Mouse (Mus musculus): ENCODE measurements at regions not wholly inside any gene's neighbourhood (a gene's known extent, or its start where the extent isn't known, plus 50 kb on each side); places are given as distances from the start of the nearest gene placed in this dataset.

- no peak for DNase-seq (ENCODE audit: low spot score)
These were observed 166.2 kb upstream of the Nampt start for GRCm38 (mm10) chr12:32653096-32653495.

DNA sequence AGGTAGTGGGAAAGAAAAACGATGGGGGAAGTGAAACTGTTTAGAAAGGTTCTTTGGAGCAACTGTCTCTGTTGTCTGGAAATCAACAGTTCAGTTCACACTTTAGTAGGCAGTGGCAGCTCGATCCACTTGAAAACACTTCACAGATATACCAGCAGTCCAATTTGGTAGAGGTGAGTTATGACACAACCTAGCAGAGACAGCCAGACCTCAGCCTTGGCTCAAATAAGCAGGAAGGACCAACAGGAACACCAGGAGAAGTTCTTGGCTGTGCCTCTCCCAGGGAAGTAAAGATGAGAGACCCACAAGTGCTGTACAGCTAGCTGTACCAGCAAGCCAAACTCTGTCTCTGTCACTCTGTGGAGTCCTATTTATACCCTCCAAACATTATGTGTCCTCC is 163.2 kb upstream of the Nampt start:
- no peak for DNase-seq (ENCODE audit: low spot score)

- no peak for DNase-seq (ENCODE audit: low spot score)
These were observed 157.4 kb upstream of the Nampt start for GRCm38 (mm10) chr12:32661782-32662413.

DNA sequence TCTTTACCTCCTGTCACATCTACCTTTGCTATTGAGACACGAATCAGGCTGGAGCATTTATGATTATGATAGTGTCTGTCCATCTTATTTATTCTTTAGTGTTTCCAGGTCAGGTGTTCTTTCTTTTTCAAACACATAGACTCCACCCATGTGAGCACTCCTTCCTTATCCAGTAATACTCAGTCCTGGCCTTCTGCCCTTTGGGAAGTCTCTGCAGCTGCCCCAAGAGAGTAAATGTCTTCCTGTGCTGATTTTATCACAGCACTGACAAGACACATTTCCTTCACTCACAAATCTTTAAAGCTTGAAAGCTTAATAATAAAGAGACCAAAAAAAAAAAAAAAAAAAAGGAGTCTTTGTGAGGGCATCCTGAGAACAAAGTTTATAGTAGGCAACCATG is 153.3 kb upstream of the Nampt start:
- DNase-seq (ENCODE audit: low spot score) = no peak

GRCm38 (mm10) chr12:32677908-32678307 is 141.4 kb upstream of the Nampt start:
- no peak for DNase-seq (ENCODE audit: low spot score)

DNA sequence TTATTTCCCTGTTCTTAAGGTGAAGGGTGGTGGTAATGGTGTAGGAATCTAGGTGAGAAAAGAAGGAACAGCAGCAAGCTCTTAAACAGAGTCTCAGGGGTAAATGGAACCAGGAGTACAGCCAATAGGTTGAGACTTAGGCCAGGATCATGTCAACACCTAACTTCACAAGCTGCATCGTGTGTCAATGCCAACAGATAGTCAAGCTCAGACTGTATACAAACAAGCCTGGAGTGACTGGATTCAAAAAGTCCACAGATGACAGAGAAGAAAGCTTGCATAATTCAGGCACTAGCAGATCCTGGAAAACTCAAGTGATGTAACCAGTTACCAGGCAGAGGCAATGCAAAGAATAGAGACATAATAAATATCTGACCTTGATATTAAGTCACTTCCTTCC is 140.6 kb upstream of the Nampt start:
- DNase-seq (ENCODE audit: low spot score) = no peak

GRCm38 (mm10) chr12:32681910-32682309 is 137.4 kb upstream of the Nampt start:
- no peak for DNase-seq (ENCODE audit: low spot score)

DNA sequence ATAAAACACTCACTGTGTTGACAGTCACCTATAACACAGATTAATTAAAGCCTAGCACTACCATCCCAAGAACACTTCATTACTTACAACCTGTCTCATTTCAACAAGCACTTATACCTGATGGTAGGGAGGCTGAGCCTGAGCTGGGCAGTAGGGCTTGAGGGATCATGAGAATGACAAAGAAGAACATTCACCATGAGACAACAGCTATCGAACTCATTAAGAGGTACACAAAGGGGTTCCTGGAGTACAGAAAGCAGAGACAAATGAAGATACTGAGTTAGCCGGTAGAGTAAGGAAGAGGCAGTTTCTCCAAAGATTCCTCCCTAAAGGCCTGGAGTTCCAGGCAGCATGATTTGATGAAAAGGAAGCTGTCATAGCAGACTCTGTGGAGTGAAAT is 136.0 kb upstream of the Nampt start:
- DNase-seq (ENCODE audit: low spot score) = no peak

DNA sequence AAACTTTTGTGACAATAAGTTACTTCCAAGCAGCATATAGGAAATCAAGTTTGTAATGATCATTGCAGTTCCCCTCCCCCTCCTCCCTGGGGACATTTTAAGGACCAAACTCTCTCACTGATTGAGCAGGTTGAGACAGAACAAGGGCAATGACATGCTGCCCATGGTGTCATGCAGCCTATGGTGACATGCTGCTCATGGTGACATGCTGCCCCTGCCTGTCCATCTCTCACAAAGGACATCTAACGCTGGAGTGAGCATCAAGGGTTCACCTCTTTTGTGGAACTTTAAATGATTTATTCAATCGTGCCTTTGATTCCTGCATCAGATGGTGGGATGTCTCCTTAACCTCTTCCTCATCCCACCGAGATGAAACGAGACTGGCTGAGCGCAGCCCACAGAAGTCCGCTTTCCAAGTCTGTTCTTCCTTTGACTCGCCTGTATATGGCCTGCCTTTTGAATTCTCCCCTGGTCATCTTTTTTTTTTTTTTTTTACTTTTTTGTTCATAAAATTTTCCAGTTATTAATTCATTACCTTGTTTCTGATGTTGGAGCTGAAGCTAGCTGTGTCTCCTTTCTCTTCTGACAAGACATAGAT is 133.5 kb upstream of the Nampt start:
- no peak for DNase-seq (ENCODE audit: low spot score)

DNA sequence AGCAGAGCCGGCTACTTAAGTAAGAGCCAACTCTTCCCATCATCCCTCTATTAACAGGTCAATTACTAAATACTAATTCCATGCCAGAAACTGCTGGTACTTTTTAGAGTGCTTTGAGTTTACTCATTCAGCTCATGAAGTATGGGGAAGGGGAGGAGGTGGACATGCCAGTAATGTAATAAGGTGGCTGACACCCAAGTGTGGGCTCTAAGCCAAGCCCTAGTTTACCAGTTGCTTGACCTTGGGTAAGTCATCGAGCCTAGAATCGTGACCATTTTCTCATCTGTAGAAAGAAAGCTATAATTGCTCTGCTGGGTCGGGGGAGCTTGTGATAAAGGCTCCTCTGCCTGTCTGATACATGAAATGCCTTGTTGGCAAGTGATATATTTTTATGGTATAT is 130.0 kb upstream of the Nampt start:
- DNase-seq (ENCODE audit: low spot score) = no peak

DNA sequence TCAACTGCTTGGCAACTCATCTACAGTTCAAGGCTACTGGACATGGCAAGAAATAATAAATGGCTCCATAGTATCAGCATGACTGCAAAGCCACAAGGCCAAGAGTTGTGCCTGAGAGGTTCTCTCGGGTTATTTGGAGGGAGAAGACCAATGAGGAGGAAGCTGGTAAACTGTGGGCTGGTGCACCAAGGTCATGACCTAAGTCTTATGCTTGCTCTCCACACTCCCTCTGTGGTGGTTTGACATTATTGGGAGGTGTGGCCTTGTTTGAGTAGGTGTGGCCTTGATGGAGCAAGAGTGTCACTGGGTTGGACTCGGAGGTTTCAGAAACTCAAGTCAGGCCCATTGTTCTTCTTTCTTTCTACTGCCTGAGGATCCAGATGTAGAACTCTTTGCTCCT is 129.2 kb upstream of the Nampt start:
- no peak for DNase-seq (ENCODE audit: low spot score)

DNA sequence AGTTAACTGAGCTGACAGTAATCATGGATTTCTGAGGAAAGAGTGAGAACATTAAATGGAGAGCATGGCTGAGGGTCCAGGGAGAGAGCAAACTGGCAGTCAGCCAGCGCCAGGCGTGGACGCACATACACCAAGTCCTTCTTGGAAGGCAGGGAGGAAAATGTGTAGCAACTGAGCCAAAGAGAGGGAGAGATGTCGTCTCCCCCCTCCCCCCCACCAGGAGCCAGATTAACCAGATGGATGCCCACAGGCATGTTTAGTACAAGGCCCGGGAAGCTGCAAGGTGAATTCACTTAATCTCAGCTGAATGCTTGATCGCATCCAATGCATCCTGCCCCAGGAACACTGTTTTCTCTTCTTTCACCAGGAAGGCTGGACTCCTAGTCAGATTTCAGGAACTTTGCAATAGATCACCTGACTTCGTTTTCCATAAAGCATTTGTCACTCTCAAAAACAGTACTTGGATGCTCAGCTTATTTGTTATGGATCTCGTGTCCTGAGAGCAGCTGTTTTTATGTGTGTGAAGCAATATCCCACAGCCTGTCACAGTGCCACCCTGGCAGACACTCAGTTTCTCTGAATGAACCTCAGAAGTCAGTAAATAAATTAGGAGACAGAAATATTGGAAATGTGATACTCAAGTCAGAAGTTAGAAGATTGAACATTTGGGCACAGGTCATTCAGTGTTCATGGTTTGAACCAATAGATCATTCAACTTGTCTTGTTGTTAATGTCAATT is 127.1 kb upstream of the Nampt start:
- no peak for DNase-seq (ENCODE audit: low spot score)

DNA sequence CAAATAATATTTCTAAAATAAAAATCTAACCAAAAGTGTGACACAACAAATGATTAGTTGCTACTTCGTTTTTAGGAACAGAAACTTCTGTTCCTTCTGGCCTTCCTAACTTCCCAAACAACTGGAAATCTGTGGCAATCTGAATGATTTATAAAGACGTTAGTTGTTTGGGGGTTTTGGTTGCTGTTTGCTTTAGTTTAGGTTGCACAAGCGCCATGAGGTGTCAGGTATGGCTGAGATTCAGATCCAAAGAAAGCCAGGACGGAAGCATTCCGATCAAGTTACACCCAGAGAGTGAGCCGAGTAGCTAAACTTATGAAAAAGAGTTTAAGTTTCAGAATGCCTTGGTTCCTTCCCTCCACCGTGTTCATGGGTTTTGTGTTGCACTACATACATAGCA is 126.4 kb upstream of the Nampt start:
- no peak for DNase-seq (ENCODE audit: low spot score)

DNA sequence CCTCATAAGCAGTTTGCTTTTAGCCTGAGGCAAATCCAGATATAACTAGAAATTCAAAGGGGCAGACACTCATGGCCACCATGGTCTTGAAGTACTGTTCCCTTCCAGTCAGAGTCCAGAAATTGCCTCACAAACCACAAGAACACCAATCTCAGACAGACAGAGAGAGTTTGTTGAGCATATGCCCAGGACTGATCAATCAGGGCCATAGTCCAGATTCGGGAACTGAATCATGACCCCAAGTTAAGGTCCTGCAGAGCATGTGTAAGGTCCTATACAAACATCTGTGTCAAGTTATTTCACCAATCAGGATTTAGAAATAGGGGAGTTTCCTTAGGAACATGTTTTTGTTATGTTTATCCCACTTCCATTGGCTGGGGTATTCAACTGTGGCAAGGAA is 125.7 kb upstream of the Nampt start:
- no peak for DNase-seq (ENCODE audit: low spot score)

- DNase-seq (ENCODE audit: low spot score) = no peak
These were observed 122.5 kb upstream of the Nampt start for GRCm38 (mm10) chr12:32696832-32697231.

GRCm38 (mm10) chr12:32709188-32709587 is 110.2 kb upstream of the Nampt start:
- no peak for DNase-seq (ENCODE audit: low spot score)

GRCm38 (mm10) chr12:32717129-32717921 is 102.0 kb upstream of the Nampt start:
- DNase-seq (ENCODE audit: low spot score) = no peak

DNA sequence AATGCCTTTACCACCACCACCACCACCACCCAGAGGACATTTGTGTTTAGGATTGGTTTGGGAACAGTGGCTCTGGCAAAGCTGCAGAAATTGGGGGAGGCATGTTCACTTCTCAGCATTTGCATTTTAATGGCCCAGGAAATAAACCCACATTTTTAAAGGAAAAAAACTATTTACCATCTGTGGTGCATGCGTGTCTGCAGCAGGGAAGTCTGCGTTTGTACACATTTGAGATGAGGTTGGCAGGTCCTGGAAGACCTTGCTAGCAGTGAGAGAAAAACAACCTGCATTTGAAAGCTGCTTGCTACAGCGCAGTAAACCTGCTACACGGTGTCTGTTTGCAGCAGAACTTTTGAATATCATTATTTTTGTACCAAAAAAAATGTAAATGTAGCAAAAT is 100.1 kb upstream of the Nampt start:
- no peak for DNase-seq (ENCODE audit: low spot score)

- DNase-seq (ENCODE audit: low spot score) = no peak
These were observed 94.7 kb upstream of the Nampt start for GRCm38 (mm10) chr12:32724451-32725188.

GRCm38 (mm10) chr12:32727539-32727938 is 91.8 kb upstream of the Nampt start:
- DNase-seq (ENCODE audit: low spot score) = no peak

DNA sequence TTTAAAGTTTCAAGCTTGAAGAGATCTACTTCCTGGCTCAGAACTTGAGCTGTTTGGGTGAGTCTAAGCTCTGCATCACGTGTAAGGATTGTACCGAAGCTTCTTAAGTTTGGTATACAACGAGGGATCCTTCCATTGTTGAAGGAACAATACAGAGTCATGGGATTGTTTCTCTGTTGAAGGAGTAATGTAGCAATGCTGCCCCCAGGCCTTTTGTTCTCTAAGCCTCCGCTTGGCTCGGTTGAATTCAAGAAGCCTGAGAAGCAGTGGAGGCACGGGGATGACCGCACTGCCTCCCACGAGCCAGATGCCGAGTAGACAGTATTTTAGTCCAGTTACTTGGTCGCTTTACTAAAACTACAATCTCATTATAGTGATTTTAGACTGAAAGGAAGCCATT is 90.9 kb upstream of the Nampt start:
- no peak for DNase-seq (ENCODE audit: low spot score)

DNA sequence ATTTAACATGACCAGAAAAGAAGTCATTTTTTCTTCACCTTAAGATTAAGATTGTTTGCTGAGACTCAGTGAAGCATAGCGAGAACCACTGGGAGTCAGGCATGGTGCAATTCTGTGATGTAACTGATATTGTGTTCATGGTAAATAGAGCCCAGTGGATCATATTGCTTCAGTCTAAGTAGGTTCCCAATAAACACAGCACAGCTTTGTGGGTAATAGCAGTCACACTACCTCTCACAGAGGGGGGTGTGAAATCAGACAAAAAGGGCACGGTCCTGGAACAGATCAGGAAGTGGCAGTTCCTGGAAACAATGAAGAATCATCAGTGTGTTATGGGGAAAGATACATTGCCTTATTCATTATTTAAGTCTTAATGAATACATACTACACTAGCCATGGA is 84.1 kb upstream of the Nampt start:
- no peak for DNase-seq (ENCODE audit: low spot score)
